Mouse (Mus musculus) liver, embryonic 11.5 days (tissue): ENCODE measurements around the gene Plcg2. TPM values are rescaled to one million over a fixed set of nuclear protein-coding genes. Genes with fewer than 3 reads are reported as not detected.

Experiments
- microRNA-seq: library from miRNA; unstranded; fragments of <30 nt; microRNA quantifications from one replicate; pipeline ENCODE4, GENCODE M21; 2017; ENCODE audit warnings: borderline number of aligned reads
- polyA plus RNA-seq: library from polyadenylated mRNA; unstranded; fragments of >200 nt; fragmentation: Nextera tagmentation; extraction: Ambion mirVana; gene quantifications from 2 replicates; pipeline ENCODE4 v1.2.1, GENCODE M21; 2014

The Plcg2 gene
- polyA plus RNA-seq, 1 experiment from 2014 or later, result 14.8 TPM

Small RNA genes lying within 50 kb of the gene (microRNA-seq; reads per million reads assigned to microRNA genes)
- not detected for gene Gm27361
- not detected for gene Mir7077
- not detected for gene Mir7078

Other genes with a start within 250 kb of the Plcg2 start
- gene Cmip, start 241.2 kb upstream of the Plcg2 start, polyA plus RNA-seq, result 14.3 and 17.1 TPM in 2 replicates
- 1.0 and 1.7 TPM in 2 replicates for gene Sdr42e1, start 175.4 kb downstream of the Plcg2 start, polyA plus RNA-seq
- 13.8 and 15.6 TPM in 2 replicates for gene Hsd17b2, start 203.6 kb downstream of the Plcg2 start, polyA plus RNA-seq